Mouse (Mus musculus): Measurements from ENCODE around the gene Tnrc6a. TPM values are rescaled to one million over a fixed set of nuclear protein-coding genes. Genes with fewer than 3 reads are reported as not detected.

Tnrc6a gene
- polyA plus RNA-seq, 1 experiment from 2014 or later: 44.7 TPM

DNA sequence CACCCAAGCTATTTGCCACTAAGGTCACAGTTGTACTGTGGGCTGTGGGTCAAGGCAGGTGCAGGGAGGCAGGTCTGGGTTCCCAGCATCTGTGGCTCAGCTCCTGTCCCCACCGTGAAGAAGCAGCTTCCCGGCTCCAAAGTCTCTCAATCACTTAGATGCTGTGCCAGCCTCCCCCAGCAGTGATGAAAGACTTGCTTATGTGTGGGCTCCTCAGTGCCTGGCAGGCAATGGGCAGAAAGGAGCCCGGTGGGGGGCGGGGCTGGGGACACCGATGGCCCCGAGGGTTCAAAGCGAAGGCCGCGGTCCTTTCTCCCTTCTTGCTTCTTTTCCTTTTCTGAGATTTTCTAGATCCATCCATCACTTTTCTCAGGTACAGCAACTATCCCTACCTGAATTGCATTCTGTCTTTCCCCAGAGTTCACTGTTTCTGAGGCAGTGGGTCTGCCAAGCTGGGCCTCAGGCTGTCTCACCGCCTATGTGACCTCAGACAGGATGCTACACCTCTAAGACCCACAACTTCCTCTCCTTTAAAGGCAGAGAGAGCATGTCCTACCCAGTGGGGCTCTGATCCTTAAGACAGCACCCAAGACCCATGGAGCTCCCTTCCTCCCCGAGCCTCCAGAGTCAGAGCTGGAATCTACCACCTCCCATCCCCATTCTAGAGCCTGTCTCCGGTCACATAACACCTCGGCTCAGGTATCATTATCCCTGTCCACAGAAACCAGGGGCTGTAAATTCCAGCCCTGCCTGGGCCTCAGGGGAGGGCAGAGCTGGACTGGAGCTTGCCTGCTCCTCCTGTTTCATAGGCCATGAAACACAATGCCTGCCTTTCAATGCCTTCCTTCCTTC is 96.3 kb downstream of the Tnrc6a start:
- no peaks in the 10 kb centered on the region for H3K4me1 ChIP-seq (ENCODE audit: control insufficient read depth, insufficient read depth, low read length)
- H3K27ac ChIP-seq (ENCODE audit: low read length): no peak overlapping the region
- WGBS: 78% methylated on average over 13 of the region's 13 CpGs
- H3K9me3 ChIP-seq (replicated peaks; ENCODE audit: control insufficient read depth, low read length, poor library complexity, severe bottlenecking): no peaks in the 10 kb centered on the region
- no peaks in the 10 kb centered on the region for H3K27me3 ChIP-seq (ENCODE audit: control insufficient read depth, insufficient read depth, low read depth, low read length)
- H3K36me3 ChIP-seq (ENCODE audit: control insufficient read depth, insufficient read depth, low read length): no peaks in the 10 kb centered on the region
- ATAC-seq: no peak
- H3K9ac ChIP-seq (ENCODE audit: low read depth, low read length): no peak overlapping the region
- no peak overlapping the region for H3K4me3 ChIP-seq (ENCODE audit: low read depth, low read length)
- H3K4me2 ChIP-seq (ENCODE audit: low read length): no peak overlapping the region

DNA sequence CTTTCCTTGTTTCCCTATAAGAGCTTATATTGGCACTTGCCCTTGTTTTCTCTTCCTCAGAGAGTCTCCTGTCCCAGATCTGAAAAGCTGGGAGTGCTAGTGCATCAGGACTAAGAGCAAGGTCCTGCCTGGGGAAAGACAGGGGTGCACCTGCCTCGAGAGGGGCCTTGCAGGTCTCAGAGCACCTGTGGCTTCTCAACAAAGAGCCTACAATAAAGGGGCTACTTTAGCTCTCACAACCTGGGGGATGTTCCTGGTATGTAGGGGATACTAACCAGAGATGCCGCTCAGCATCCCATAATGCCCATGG is 96.9 kb downstream of the Tnrc6a start:
- no peaks in the 10 kb centered on the region for H3K9me3 ChIP-seq (replicated peaks; ENCODE audit: control insufficient read depth, low read length, poor library complexity, severe bottlenecking)
- H3K36me3 ChIP-seq (ENCODE audit: control insufficient read depth, insufficient read depth, low read length): no peaks in the 10 kb centered on the region
- no peak for ATAC-seq
- no peak overlapping the region for H3K4me2 ChIP-seq (ENCODE audit: low read length)
- H3K4me1 ChIP-seq (ENCODE audit: control insufficient read depth, insufficient read depth, low read length): no peaks in the 10 kb centered on the region
- H3K27ac ChIP-seq (ENCODE audit: low read length): no peak overlapping the region
- no peak overlapping the region for H3K9ac ChIP-seq (ENCODE audit: low read depth, low read length)
- no peaks in the 10 kb centered on the region for H3K27me3 ChIP-seq (ENCODE audit: control insufficient read depth, insufficient read depth, low read depth, low read length)
- no peak overlapping the region for H3K4me3 ChIP-seq (ENCODE audit: low read depth, low read length)
- WGBS: 70% methylated on average over 2 of the region's 2 CpGs

DNA sequence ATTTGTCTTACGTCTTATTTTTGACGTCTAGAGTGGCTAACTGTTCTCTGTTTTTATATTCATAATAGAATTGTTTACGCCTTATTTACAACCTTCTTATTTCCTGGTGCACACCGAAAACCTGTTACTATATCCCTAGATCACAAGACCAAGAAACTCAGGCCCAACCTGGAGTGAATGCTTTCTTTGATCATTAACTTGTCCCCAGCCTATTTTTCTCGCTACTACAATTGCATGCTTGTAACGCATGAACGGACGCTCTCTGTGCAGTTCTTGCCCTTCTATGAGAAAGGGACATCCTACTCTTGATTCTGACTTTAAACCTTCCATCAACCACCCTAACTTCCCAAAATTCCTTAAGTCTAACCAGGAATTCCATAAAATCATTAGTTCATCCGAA is 100.4 kb downstream of the Tnrc6a start:
- Histone ChIP-seq H3K9ac (ENCODE audit: low read depth, low read length) (no peak overlapping the region), H3K36me3 (ENCODE audit: control insufficient read depth, insufficient read depth, low read length) (no peaks in the 10 kb centered on the region)

DNA sequence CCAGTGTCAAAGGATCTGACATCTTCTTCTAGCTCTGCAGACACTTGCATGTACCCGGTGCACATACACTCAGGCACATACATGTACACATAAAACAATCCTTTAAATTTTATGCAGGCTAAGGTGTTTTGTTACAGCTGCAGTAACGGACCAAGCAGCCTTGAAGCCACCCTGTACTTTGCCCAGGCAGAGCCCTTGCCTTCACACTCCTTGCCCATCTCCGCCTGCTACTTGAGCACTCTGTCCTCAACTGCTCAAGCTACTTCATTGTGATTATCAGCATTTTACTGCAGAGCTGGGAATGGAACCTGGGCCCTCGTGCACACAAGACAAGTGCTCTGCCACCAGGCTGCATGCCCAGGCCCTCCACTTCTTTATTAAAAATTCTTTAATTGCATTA is 101.5 kb downstream of the Tnrc6a start:
- Histone ChIP-seq H3K4me1 (ENCODE audit: control insufficient read depth, insufficient read depth, low read length) (no peaks in the 10 kb centered on the region), H3K9me3 (replicated peaks; ENCODE audit: control insufficient read depth, low read length, poor library complexity, severe bottlenecking) (no peaks in the 10 kb centered on the region), H3K4me3 (ENCODE audit: low read depth, low read length) (no peak overlapping the region), H3K9ac (ENCODE audit: low read depth, low read length) (no peak overlapping the region), H3K36me3 (ENCODE audit: control insufficient read depth, insufficient read depth, low read length) (no peaks in the 10 kb centered on the region), H3K4me2 (ENCODE audit: low read length) (no peak overlapping the region), H3K27me3 (ENCODE audit: control insufficient read depth, insufficient read depth, low read depth, low read length) (no peaks in the 10 kb centered on the region), H3K27ac (ENCODE audit: low read length) (no peak overlapping the region)
- ATAC-seq: no peak
- 91% methylated on average over 4 of the region's 4 CpGs for WGBS

More for the DNA sequence above, 100.4 kb downstream of the Tnrc6a start:
- ATAC-seq: no peak
- Histone ChIP-seq H3K9me3 (replicated peaks; ENCODE audit: control insufficient read depth, low read length, poor library complexity, severe bottlenecking) (no peaks in the 10 kb centered on the region), H3K27me3 (ENCODE audit: control insufficient read depth, insufficient read depth, low read depth, low read length) (no peaks in the 10 kb centered on the region), H3K4me1 (ENCODE audit: control insufficient read depth, insufficient read depth, low read length) (no peaks in the 10 kb centered on the region), H3K4me2 (ENCODE audit: low read length) (no peak overlapping the region), H3K4me3 (ENCODE audit: low read depth, low read length) (no peak overlapping the region), H3K27ac (ENCODE audit: low read length) (no peak overlapping the region)
- WGBS: 76% methylated on average over 9 of the region's 9 CpGs

DNA sequence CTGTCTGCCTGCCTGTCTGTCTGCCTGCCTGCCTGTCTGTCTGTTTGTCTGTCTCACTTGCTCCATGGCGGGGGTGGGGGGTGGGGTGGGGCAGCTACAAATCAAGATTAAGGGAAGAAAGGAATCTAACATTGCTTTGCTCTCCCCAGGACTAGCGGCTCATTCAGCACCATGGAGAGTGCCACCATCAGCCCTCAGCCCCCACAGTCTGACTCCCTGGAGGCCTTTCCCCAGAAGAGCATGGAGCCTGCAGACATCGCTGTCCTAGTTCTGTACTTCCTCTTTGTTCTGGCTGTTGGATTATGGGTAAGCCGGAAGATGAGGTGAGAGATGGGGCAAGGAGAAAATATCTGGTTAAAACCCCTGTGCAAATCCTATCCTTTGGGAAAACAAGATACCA is 111.8 kb downstream of the Tnrc6a start:
- Histone ChIP-seq H3K27ac (ENCODE audit: low read length) (no peak overlapping the region), H3K4me3 (ENCODE audit: low read depth, low read length) (no peak overlapping the region), H3K9me3 (replicated peaks; ENCODE audit: control insufficient read depth, low read length, poor library complexity, severe bottlenecking) (no peaks in the 10 kb centered on the region), H3K9ac (ENCODE audit: low read depth, low read length) (no peak overlapping the region), H3K36me3 (ENCODE audit: control insufficient read depth, insufficient read depth, low read length) (no peaks in the 10 kb centered on the region), H3K27me3 (ENCODE audit: control insufficient read depth, insufficient read depth, low read depth, low read length) (no peaks in the 10 kb centered on the region), H3K4me2 (ENCODE audit: low read length) (no peak overlapping the region), H3K4me1 (ENCODE audit: control insufficient read depth, insufficient read depth, low read length) (peaks cover 5% of the 10 kb centered on the region; the same call in 1 of the 2 replicates)
- WGBS: 24% methylated on average over 4 of the region's 4 CpGs
- ATAC-seq: no peak

DNA sequence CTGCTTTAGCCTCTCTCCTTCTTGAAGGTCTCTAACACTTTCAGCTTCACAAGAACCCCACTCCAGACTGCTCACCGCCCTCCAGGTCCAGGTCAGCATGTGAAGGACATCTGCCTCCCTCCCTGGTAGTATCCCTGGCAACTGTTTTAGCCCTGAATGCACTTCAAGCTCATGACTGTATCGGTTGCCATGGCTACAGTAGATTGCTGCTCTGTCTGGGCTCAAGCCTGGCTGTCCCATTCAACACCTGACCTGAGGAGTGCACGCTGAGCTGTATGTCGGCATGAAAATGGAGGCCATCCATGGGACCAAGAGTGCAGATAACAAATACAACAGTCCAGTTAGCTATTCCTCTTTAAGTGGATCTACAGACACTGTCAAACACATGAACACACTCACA is 114.9 kb downstream of the Tnrc6a start:
- H3K27me3 ChIP-seq (ENCODE audit: control insufficient read depth, insufficient read depth, low read depth, low read length): no peaks in the 10 kb centered on the region
- no peak overlapping the region for H3K4me2 ChIP-seq (ENCODE audit: low read length)
- H3K9ac ChIP-seq (ENCODE audit: low read depth, low read length): no peak overlapping the region
- H3K4me1 ChIP-seq (ENCODE audit: control insufficient read depth, insufficient read depth, low read length): peaks cover 5% of the 10 kb centered on the region; the same call in 1 of the 2 replicates
- no peaks in the 10 kb centered on the region for H3K36me3 ChIP-seq (ENCODE audit: control insufficient read depth, insufficient read depth, low read length)
- peak; percentile 94 for ATAC-seq
- H3K27ac ChIP-seq (ENCODE audit: low read length): no peak overlapping the region; the same call in 1 of the 2 replicates
- no peak overlapping the region for H3K4me3 ChIP-seq (ENCODE audit: low read depth, low read length)
- no peaks in the 10 kb centered on the region for H3K9me3 ChIP-seq (replicated peaks; ENCODE audit: control insufficient read depth, low read length, poor library complexity, severe bottlenecking)
- 40% methylated on average over 4 of the region's 4 CpGs for WGBS

DNA sequence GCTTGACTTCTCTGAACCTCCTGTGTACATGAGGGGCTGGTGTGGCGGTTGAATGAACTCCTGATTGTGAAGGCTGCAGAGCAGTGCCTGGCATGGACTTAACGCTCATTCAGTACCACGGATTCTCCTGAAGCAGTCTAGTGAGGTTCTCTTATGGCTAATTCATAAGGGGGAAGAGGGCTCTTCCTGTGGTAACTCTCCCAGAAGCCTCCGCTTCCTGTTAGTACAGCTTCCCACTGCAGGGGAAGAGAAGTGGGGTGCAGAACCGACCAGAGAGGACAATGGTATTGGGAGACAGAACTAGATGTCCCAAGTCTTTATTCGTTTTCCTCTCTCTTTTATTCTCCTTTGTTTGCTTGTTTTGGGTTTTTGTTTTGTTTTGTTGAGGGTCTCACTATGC is 116.4 kb downstream of the Tnrc6a start:
- no peaks in the 10 kb centered on the region for H3K27me3 ChIP-seq (ENCODE audit: control insufficient read depth, insufficient read depth, low read depth, low read length)
- H3K9me3 ChIP-seq (replicated peaks; ENCODE audit: control insufficient read depth, low read length, poor library complexity, severe bottlenecking): no peaks in the 10 kb centered on the region
- no peaks in the 10 kb centered on the region for H3K36me3 ChIP-seq (ENCODE audit: control insufficient read depth, insufficient read depth, low read length)
- peaks cover 5% of the 10 kb centered on the region; the same call in 1 of the 2 replicates for H3K4me1 ChIP-seq (ENCODE audit: control insufficient read depth, insufficient read depth, low read length)
- H3K4me3 ChIP-seq (ENCODE audit: low read depth, low read length): no peak overlapping the region
- ATAC-seq: no peak
- H3K9ac ChIP-seq (ENCODE audit: low read depth, low read length): no peak overlapping the region
- no peak overlapping the region for H3K4me2 ChIP-seq (ENCODE audit: low read length)
- no peak overlapping the region for H3K27ac ChIP-seq (ENCODE audit: low read length)
- 78% methylated on average over 6 of the region's 6 CpGs for WGBS

DNA sequence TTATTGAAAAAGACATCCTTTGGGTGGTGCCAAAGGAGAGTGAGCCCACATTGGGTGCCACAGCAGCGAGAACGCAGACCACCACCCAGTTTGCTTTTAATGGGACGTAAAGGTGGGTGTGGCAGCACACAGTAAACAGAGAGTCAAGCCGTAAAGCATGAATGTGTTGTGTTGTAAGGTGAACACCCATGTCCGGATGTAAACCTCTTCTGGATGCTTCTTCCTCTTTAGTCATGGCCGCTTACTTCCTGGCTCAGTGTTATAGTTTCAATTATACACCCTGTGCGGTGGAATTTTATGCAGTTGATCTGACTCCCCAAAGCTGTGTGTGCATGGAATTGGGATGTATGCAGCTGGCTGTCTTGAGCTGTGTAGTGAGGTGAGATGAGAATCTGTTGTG is 118.6 kb downstream of the Tnrc6a start:
- no peaks in the 10 kb centered on the region for H3K36me3 ChIP-seq (ENCODE audit: control insufficient read depth, insufficient read depth, low read length)
- H3K9ac ChIP-seq (ENCODE audit: low read depth, low read length): no peak overlapping the region
- no peak for ATAC-seq
- no peaks in the 10 kb centered on the region for H3K27me3 ChIP-seq (ENCODE audit: control insufficient read depth, insufficient read depth, low read depth, low read length)
- 90% methylated on average over 7 of the region's 7 CpGs for WGBS
- H3K4me1 ChIP-seq (ENCODE audit: control insufficient read depth, insufficient read depth, low read length): peaks cover 5% of the 10 kb centered on the region; the same call in 1 of the 2 replicates
- H3K4me2 ChIP-seq (ENCODE audit: low read length): no peak overlapping the region
- H3K9me3 ChIP-seq (replicated peaks; ENCODE audit: control insufficient read depth, low read length, poor library complexity, severe bottlenecking): no peaks in the 10 kb centered on the region
- no peak overlapping the region for H3K27ac ChIP-seq (ENCODE audit: low read length)
- no peak overlapping the region for H3K4me3 ChIP-seq (ENCODE audit: low read depth, low read length)

DNA sequence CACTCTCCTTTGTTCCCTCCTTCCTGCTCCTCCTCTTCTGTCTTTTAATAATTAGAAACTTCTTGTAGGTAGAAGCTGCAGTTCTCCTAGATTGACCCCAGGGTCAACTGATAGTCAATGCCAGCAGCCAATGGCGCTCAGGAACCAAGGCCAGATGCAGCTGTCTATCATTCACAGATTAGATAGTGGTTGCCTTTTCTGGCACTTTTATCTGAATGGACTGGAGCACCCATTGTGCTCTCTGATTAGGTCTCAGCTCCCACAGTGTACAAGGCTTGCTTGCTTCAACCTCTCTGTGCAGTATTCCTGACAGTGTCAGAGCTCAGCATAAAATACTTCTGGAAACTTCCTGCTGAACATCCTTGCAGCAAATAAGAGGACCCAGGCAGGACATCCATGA is 121.1 kb downstream of the Tnrc6a start:
- no peak overlapping the region for H3K4me3 ChIP-seq (ENCODE audit: low read depth, low read length)
- no peaks in the 10 kb centered on the region for H3K36me3 ChIP-seq (ENCODE audit: control insufficient read depth, insufficient read depth, low read length)
- H3K27ac ChIP-seq (ENCODE audit: low read length): no peak overlapping the region
- H3K27me3 ChIP-seq (ENCODE audit: control insufficient read depth, insufficient read depth, low read depth, low read length): no peaks in the 10 kb centered on the region
- 71% methylated on average over 1 of the region's 1 CpGs for WGBS
- no peak for ATAC-seq
- H3K9me3 ChIP-seq (replicated peaks; ENCODE audit: control insufficient read depth, low read length, poor library complexity, severe bottlenecking): no peaks in the 10 kb centered on the region
- no peaks in the 10 kb centered on the region for H3K4me1 ChIP-seq (ENCODE audit: control insufficient read depth, insufficient read depth, low read length)
- no peak overlapping the region for H3K4me2 ChIP-seq (ENCODE audit: low read length)
- no peak overlapping the region for H3K9ac ChIP-seq (ENCODE audit: low read depth, low read length)

Measured in midbrain, embryonic 16.5 days (tissue).